Comparison of ENCODE assay signal across 25 mouse cellular contexts in the genomic region with DNA sequence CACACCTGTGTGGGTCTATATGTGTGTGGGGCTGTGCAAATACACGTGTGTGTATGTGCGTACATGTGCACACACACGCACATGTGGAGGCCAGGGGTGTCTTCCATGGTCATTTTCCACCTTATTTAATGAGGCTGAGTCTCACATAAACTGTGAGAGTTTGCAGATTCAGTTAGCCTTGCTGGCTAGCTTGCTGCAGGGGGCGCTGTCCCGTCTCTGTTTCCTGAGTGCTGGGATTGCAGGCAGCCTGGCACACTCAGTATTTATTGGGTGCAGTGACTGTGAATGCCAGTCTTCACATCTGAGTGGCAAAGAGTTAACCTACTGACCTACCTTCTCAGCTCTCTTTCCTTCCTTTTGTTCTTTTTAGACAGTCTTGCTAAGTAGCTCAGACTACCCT. TPM values are rescaled to one million over a fixed set of nuclear protein-coding genes. Genes with fewer than 3 reads are reported as not detected.
DNase-seq lines count a peak whose midpoint lies in the region; ATAC-seq and TF ChIP-seq lines count a peak whose summit lies in the region.
"Had no signal": no experiment of that assay in that cellular context is flagged by ENCODE, and none has a peak within 500 bp of the region (broad histone marks: within the 10 kb centered on the region; RNA-seq: fewer than 3 reads in every experiment).

No protein-coding gene starts in this region.

- no peaks in the 10 kb centered on the region for H3K27me3 ChIP-seq in heart, postnatal 0 days (ENCODE audit: control insufficient read depth, insufficient read depth, low read length)
- no peaks in the 10 kb centered on the region for H3K27me3 ChIP-seq in liver, embryonic 14.5 days (ENCODE audit: control insufficient read depth, insufficient read depth, low read length)
- peaks cover 6% of the 10 kb centered on the region; the same call in 1 of the 2 replicates for H3K27me3 ChIP-seq in liver, embryonic 12.5 days (replicated peaks)
- no peaks in the 10 kb centered on the region for H3K27me3 ChIP-seq in stomach, postnatal 0 days (ENCODE audit: control insufficient read depth, insufficient read depth, low read length)
- H3K27me3 ChIP-seq: kidney, embryonic 15.5 days; liver, embryonic 13.5 days; midbrain, embryonic 12.5 days; neural tube, embryonic 15.5 days had no signal

- H3K27ac ChIP-seq in heart, postnatal 0 days (ENCODE audit: low read depth) = no peak overlapping the region
- no peak overlapping the region for H3K27ac ChIP-seq in liver, embryonic 14.5 days
- no peak overlapping the region for H3K27ac ChIP-seq in liver, embryonic 12.5 days
- H3K27ac ChIP-seq in stomach, postnatal 0 days (replicated peaks) = no peak overlapping the region
- H3K27ac ChIP-seq: hindbrain, embryonic 10.5 days; kidney, embryonic 15.5 days; liver, embryonic 13.5 days; midbrain, embryonic 12.5 days; neural tube, embryonic 15.5 days had no signal

- no peak overlapping the region for H3K9ac ChIP-seq in heart, postnatal 0 days (replicated peaks; ENCODE audit: low read depth, low read length)
- H3K9ac ChIP-seq in liver, embryonic 14.5 days (replicated peaks) = no peak overlapping the region
- H3K9ac ChIP-seq in liver, embryonic 12.5 days = no peak overlapping the region
- H3K9ac ChIP-seq in stomach, postnatal 0 days (ENCODE audit: low read length) = no peak overlapping the region
- H3K9ac ChIP-seq: kidney, embryonic 15.5 days; liver, embryonic 13.5 days; midbrain, embryonic 12.5 days; neural tube, embryonic 15.5 days had no signal

- 0 out of 2 replicates have a peak, but pooled peaks cover 3% of the 10 kb centered on the region for H3K9me3 ChIP-seq in heart, postnatal 0 days (replicated peaks; ENCODE audit: control insufficient read depth, low read length)
- H3K9me3 ChIP-seq in liver, embryonic 14.5 days (ENCODE audit: control insufficient read depth, low read length) = no peaks in the 10 kb centered on the region
- no peaks in the 10 kb centered on the region for H3K9me3 ChIP-seq in liver, embryonic 12.5 days (replicated peaks)
- no peaks in the 10 kb centered on the region for H3K9me3 ChIP-seq in stomach, postnatal 0 days (ENCODE audit: control insufficient read depth, low read length)
- H3K9me3 ChIP-seq: kidney, embryonic 15.5 days; liver, embryonic 13.5 days; midbrain, embryonic 12.5 days; neural tube, embryonic 15.5 days had no signal

- no peaks in the 10 kb centered on the region for H3K36me3 ChIP-seq in heart, postnatal 0 days (replicated peaks; ENCODE audit: control insufficient read depth, insufficient read depth, low read length)
- H3K36me3 ChIP-seq in liver, embryonic 14.5 days (replicated peaks; ENCODE audit: control insufficient read depth, insufficient read depth, low read depth) = no peaks in the 10 kb centered on the region
- no peaks in the 10 kb centered on the region for H3K36me3 ChIP-seq in liver, embryonic 12.5 days
- H3K36me3 ChIP-seq in stomach, postnatal 0 days (ENCODE audit: control insufficient read depth, insufficient read depth, low read length) = no peaks in the 10 kb centered on the region
- H3K36me3 ChIP-seq: hindbrain, embryonic 10.5 days; kidney, embryonic 15.5 days; liver, embryonic 13.5 days; midbrain, embryonic 12.5 days; neural tube, embryonic 15.5 days had no signal

- peak; percentile 16; the same call in 1 of the 2 replicates for TF ChIP-seq CTCF in heart, postnatal 0 days (IDR thresholded peaks at IDR 0.05; ENCODE audit: low read depth)
- TF ChIP-seq CTCF in liver, embryonic 14.5 days (IDR thresholded peaks at IDR 0.05; ENCODE audit: low read depth) = peak; percentile 32; the same call in 1 of the 2 replicates
- TF ChIP-seq CTCF in stomach, postnatal 0 days (IDR thresholded peaks at IDR 0.05; ENCODE audit: low read depth) = peak; percentile 44

- H3K4me1 ChIP-seq in heart, postnatal 0 days (ENCODE audit: control insufficient read depth, insufficient read depth) = no peaks in the 10 kb centered on the region
- no peaks in the 10 kb centered on the region for H3K4me1 ChIP-seq in liver, embryonic 14.5 days (replicated peaks; ENCODE audit: control insufficient read depth in 2 of 2, insufficient read depth in 2 of 2, low read length in 1 of 2)
- H3K4me1 ChIP-seq in liver, embryonic 12.5 days = no peaks in the 10 kb centered on the region
- H3K4me1 ChIP-seq in stomach, postnatal 0 days (replicated peaks; ENCODE audit: control insufficient read depth, insufficient read depth) = no peaks in the 10 kb centered on the region
- H3K4me1 ChIP-seq: kidney, embryonic 15.5 days; liver, embryonic 13.5 days; midbrain, embryonic 12.5 days had no signal

- WGBS in heart, postnatal 0 days = 62% methylated on average over 5 of the region's 5 CpGs
- WGBS in liver, embryonic 14.5 days (ENCODE audit: insufficient replicate concordance) = 39% methylated on average over 5 of the region's 5 CpGs
- 39% methylated on average over 5 of the region's 5 CpGs for WGBS in liver, embryonic 12.5 days (ENCODE audit: insufficient replicate concordance)
- WGBS in stomach, postnatal 0 days = 63% methylated on average over 5 of the region's 5 CpGs

- no peak for ATAC-seq in heart, postnatal 0 days (ENCODE audit: insufficient read depth, low read depth)
- no peak for ATAC-seq in liver, embryonic 14.5 days (ENCODE audit: insufficient read depth)
- ATAC-seq in liver, embryonic 12.5 days = no peak
- no peak for ATAC-seq in stomach, postnatal 0 days (ENCODE audit: low FRiP score, low TSS enrichment)
- ATAC-seq: forebrain, embryonic 16.5 days; inflammation-experienced regulatory T-cells, adult 6 months had no signal

- no peak for TF ChIP-seq EP300 in heart, postnatal 0 days (IDR thresholded peaks at IDR 0.05; ENCODE audit: low read depth)
- no peak for TF ChIP-seq EP300 in liver, embryonic 14.5 days (IDR thresholded peaks at IDR 0.05; ENCODE audit: low read depth)
- no peak for TF ChIP-seq EP300 in stomach, postnatal 0 days (optimal IDR thresholded peaks at IDR 0.05)

- no peak for DNase-seq in heart, postnatal 0 days (ENCODE audit: low spot score)
- no peak for DNase-seq in heart, postnatal 4 days
- DNase-seq in liver, embryonic 14.5 days (ENCODE audit: low read depth in 3 of 3, low spot score in 3 of 3) = no peak
- peak; percentile 38 for DNase-seq in thymus, postnatal 4 days
- DNase-seq in thymus, postnatal 36 days = no peak
- no peak for DNase-seq in stomach, postnatal 0 days (ENCODE audit: low spot score)
- no peak for DNase-seq in frontal cortex, postnatal 10 days (ENCODE audit: low spot score in 2 of 2)
- DNase-seq: B cell, adult 2 months; cerebellum, adult 11 months; cerebellum, postnatal 25 days; heart, adult 18-20 months; liver, embryonic 13.5 days; lung, postnatal 36 days; right cerebral cortex, postnatal 4 days; thymus, adult 18-20 months had no signal

- H3K4me3 ChIP-seq in heart, postnatal 0 days (ENCODE audit: low read depth, low read length) = no peak overlapping the region
- no peak overlapping the region for H3K4me3 ChIP-seq in liver, embryonic 14.5 days (ENCODE audit: insufficient read depth in 1 of 2, low read depth in 2 of 2, low read length in 2 of 2)
- H3K4me3 ChIP-seq in liver, embryonic 12.5 days = no peak overlapping the region
- no peak overlapping the region for H3K4me3 ChIP-seq in stomach, postnatal 0 days (ENCODE audit: low read depth, low read length)
- H3K4me3 ChIP-seq: erythroblast, embryonic 14.5 days; hindbrain, embryonic 10.5 days; kidney, embryonic 15.5 days; liver, embryonic 13.5 days; midbrain, embryonic 12.5 days; myocyte; neural tube, embryonic 15.5 days had no signal

- no peak overlapping the region for H3K4me2 ChIP-seq in heart, postnatal 0 days (ENCODE audit: low read depth, low read length)
- H3K4me2 ChIP-seq in liver, embryonic 14.5 days (ENCODE audit: low read depth) = no peak overlapping the region
- H3K4me2 ChIP-seq in liver, embryonic 12.5 days = no peak overlapping the region
- no peak overlapping the region for H3K4me2 ChIP-seq in stomach, postnatal 0 days (replicated peaks; ENCODE audit: low read depth)
- H3K4me2 ChIP-seq: kidney, embryonic 15.5 days; liver, embryonic 13.5 days; midbrain, embryonic 12.5 days; neural tube, embryonic 15.5 days had no signal

RNA-seq across cellular contexts. Expression of a gene that starts 21.8 kb away (rescaled TPM):
- total RNA-seq in heart, postnatal 0 days (2014; rRNA removed; ENCODE audit: low replicate concordance) = 0.15 and 0.84 TPM in 2 replicates
- polyA plus RNA-seq in heart, postnatal 0 days (2015; fragmentation: Nextera tagmentation; extraction: Ambion mirVana) = 0.10 and 0.23 TPM in 2 replicates
- total RNA-seq in heart, postnatal 4 days (2021) = 1 to 10 TPM; 8.8 to 9.6 TPM
- polyA plus RNA-seq in liver, embryonic 14.5 days (2012; rRNA removed) = 0.14 and 0.20 TPM in 2 replicates
- polyA plus RNA-seq in liver, embryonic 14.5 days (2014; fragmentation: Nextera tagmentation; extraction: Ambion mirVana) = 0.08 TPM in 1 of 2 replicates, not detected in the other
- polyA plus RNA-seq in liver, embryonic 12.5 days (2016; fragmentation: Nextera tagmentation; extraction: Ambion mirVana) = 0.99 and 1.3 TPM in 2 replicates
- 7.2 and 8.5 TPM in 2 replicates for polyA plus RNA-seq in stomach, postnatal 0 days (2015; fragmentation: Nextera tagmentation; extraction: Ambion mirVana)
- total RNA-seq: adrenal gland, adult 18-20 months had no signal
- polyA plus RNA-seq: erythroblast, embryonic 14.5 days; inflammation-experienced regulatory T-cells, adult 6 months; myocyte had no signal

RNA-seq across cellular contexts. Expression of a gene that starts 53.4 kb away (rescaled TPM):
- total RNA-seq in heart, postnatal 0 days (2014; rRNA removed; ENCODE audit: low replicate concordance) = 1.1 and 5.1 TPM in 2 replicates
- polyA plus RNA-seq in heart, postnatal 0 days (2015; fragmentation: Nextera tagmentation; extraction: Ambion mirVana) = 0.99 and 1.5 TPM in 2 replicates
- 1 to 10 TPM; 2.1 to 2.2 TPM for total RNA-seq in heart, postnatal 4 days (2021)
- 0.49 and 0.52 TPM in 2 replicates for polyA plus RNA-seq in liver, embryonic 14.5 days (2012; rRNA removed)
- polyA plus RNA-seq in liver, embryonic 14.5 days (2014; fragmentation: Nextera tagmentation; extraction: Ambion mirVana) = 0.29 and 0.67 TPM in 2 replicates
- polyA plus RNA-seq in liver, embryonic 12.5 days (2016; fragmentation: Nextera tagmentation; extraction: Ambion mirVana) = 0.98 and 1.1 TPM in 2 replicates
- polyA plus RNA-seq in stomach, postnatal 0 days (2015; fragmentation: Nextera tagmentation; extraction: Ambion mirVana) = 19.4 and 22.0 TPM in 2 replicates
- polyA plus RNA-seq: erythroblast, embryonic 14.5 days; forebrain, embryonic 16.5 days had no signal
